Mouse (Mus musculus): ENCODE results near the gene Slc25a12. TPM values are rescaled to one million over a fixed set of nuclear protein-coding genes. Genes with fewer than 3 reads are reported as not detected.
"Not testable (repeated sequence)": the region's sequence is repeated elsewhere in the genome, so short reads cannot be mapped to it uniquely, and the experiment has no call there.

The Slc25a12 gene
- polyA plus RNA-seq, 1 experiment, result 52.2 TPM

- 0 out of 2 replicates have a peak, but pooled peaks cover 5% of the 10 kb centered on the region for H3K4me1 ChIP-seq (replicated peaks; ENCODE audit: control insufficient read depth, insufficient read depth, low read length)
- H3K36me3 ChIP-seq (ENCODE audit: control insufficient read depth, insufficient read depth, low read length), result no peaks in the 10 kb centered on the region
- no peak for DNase-seq
- no peak overlapping the region for H3K27ac ChIP-seq (ENCODE audit: control insufficient read depth, insufficient read depth, low read length)
- H3K27me3 ChIP-seq (ENCODE audit: control insufficient read depth, insufficient read depth, low read length), result no peaks in the 10 kb centered on the region
- TF ChIP-seq CTCF (IDR thresholded peaks at IDR 0.05; ENCODE audit: borderline replicate concordance, control insufficient read depth, extremely low read depth, insufficient read depth, low read length, poor library complexity), result no peak
- TF ChIP-seq POLR2A (IDR thresholded peaks at IDR 0.05; ENCODE audit: control insufficient read depth, extremely low read depth, insufficient read depth, low read length, poor library complexity), result no peak
- WGBS, result 76% methylated on average over 4 of the region's 4 CpGs
- no peak overlapping the region for H3K4me3 ChIP-seq (ENCODE audit: control insufficient read depth, insufficient read depth, low read length)
Observed at GRCm38 (mm10) chr2:71381962-71382361, 14.4 kb upstream of the Slc25a12 start.

- 0 out of 2 replicates have a peak, but pooled peaks cover 7% of the 10 kb centered on the region for H3K4me1 ChIP-seq (replicated peaks; ENCODE audit: control insufficient read depth, insufficient read depth, low read length)
- no peak for DNase-seq
- no peaks in the 10 kb centered on the region for H3K27me3 ChIP-seq (ENCODE audit: control insufficient read depth, insufficient read depth, low read length)
- WGBS, result 30% methylated on average over 5 of the region's 5 CpGs
- H3K36me3 ChIP-seq (ENCODE audit: control insufficient read depth, insufficient read depth, low read length), result no peaks in the 10 kb centered on the region
- H3K27ac ChIP-seq (ENCODE audit: control insufficient read depth, insufficient read depth, low read length), result no peak overlapping the region; the same call in 1 of the 2 replicates
- H3K4me3 ChIP-seq (ENCODE audit: control insufficient read depth, insufficient read depth, low read length), result no peak overlapping the region
- TF ChIP-seq CTCF (IDR thresholded peaks at IDR 0.05; ENCODE audit: borderline replicate concordance, control insufficient read depth, extremely low read depth, insufficient read depth, low read length, poor library complexity) (no peak), POLR2A (IDR thresholded peaks at IDR 0.05; ENCODE audit: control insufficient read depth, extremely low read depth, insufficient read depth, low read length, poor library complexity) (no peak)
Observed at GRCm38 (mm10) chr2:71377426-71377825, 9.9 kb upstream of the Slc25a12 start.

- Histone ChIP-seq H3K4me1 (replicated peaks; ENCODE audit: control insufficient read depth, insufficient read depth, low read length) (0 out of 2 replicates have a peak, but pooled peaks cover 7% of the 10 kb centered on the region), H3K36me3 (ENCODE audit: control insufficient read depth, insufficient read depth, low read length) (no peaks in the 10 kb centered on the region), H3K27me3 (ENCODE audit: control insufficient read depth, insufficient read depth, low read length) (no peaks in the 10 kb centered on the region), H3K4me3 (ENCODE audit: control insufficient read depth, insufficient read depth, low read length) (no peak overlapping the region), H3K27ac (ENCODE audit: control insufficient read depth, insufficient read depth, low read length) (no peak overlapping the region)
- no peak for TF ChIP-seq POLR2A (IDR thresholded peaks at IDR 0.05; ENCODE audit: control insufficient read depth, extremely low read depth, insufficient read depth, low read length, poor library complexity)
- TF ChIP-seq CTCF (IDR thresholded peaks at IDR 0.05; ENCODE audit: borderline replicate concordance, control insufficient read depth, extremely low read depth, insufficient read depth, low read length, poor library complexity), result no peak
- DNase-seq, result no peak
- WGBS, result 75% methylated on average over 11 of the region's 11 CpGs
Observed at GRCm38 (mm10) chr2:71376433-71376906, 8.9 kb upstream of the Slc25a12 start.

DNA sequence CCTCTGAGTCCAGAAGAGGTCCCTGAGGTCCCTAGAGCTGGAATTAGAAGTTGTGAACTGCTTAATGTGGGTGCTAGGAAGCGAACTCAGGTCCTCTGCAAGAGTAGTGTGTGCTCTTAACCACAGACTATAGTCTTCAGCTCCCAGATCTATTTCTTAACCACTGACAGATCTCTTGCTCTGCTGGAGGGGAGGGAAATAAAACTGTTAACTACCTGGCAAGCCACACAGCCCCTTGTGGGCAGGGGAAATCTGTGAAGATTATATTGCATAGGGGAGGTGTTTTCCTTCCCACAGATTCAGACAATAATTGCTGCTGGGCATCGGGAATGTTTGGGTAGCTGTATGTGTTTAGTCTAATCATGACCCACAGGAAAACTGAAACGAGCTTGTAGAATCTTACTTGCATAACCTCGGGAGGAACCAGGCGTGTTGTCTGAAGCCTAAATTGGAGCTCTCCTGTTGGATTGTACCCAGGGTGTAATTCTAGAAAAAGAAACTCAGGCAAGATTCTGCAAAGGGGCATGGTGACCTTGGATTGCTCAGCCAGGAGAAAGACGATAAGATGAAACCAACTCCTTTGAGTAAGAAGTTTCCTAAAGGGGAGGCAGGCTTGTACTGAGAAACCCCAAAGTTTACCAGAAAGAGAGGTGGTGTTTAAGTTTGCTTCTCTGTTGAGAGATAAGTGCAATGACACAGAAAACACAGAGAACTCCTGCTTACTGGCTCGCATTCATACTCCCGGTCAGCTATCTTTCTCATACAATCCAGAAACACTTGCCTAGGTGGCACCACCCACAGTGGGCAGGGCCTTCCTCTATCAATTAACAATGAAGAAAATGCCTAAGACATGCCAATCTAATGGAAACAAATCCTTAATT lies 7.0 kb upstream of the Slc25a12 start:
- Histone ChIP-seq H3K4me3 (ENCODE audit: control insufficient read depth, insufficient read depth, low read length) (no peak overlapping the region), H3K27ac (ENCODE audit: control insufficient read depth, insufficient read depth, low read length) (no peak overlapping the region), H3K36me3 (ENCODE audit: control insufficient read depth, insufficient read depth, low read length) (no peaks in the 10 kb centered on the region), H3K4me1 (replicated peaks; ENCODE audit: control insufficient read depth, insufficient read depth, low read length) (0 out of 2 replicates have a peak, but pooled peaks cover 7% of the 10 kb centered on the region), H3K27me3 (ENCODE audit: control insufficient read depth, insufficient read depth, low read length) (no peaks in the 10 kb centered on the region)
- DNase-seq, result no peak
- WGBS, result 54% methylated on average over 8 of the region's 8 CpGs
- no peak for TF ChIP-seq CTCF (IDR thresholded peaks at IDR 0.05; ENCODE audit: borderline replicate concordance, control insufficient read depth, extremely low read depth, insufficient read depth, low read length, poor library complexity)
- no peak for TF ChIP-seq POLR2A (IDR thresholded peaks at IDR 0.05; ENCODE audit: control insufficient read depth, extremely low read depth, insufficient read depth, low read length, poor library complexity)

DNA sequence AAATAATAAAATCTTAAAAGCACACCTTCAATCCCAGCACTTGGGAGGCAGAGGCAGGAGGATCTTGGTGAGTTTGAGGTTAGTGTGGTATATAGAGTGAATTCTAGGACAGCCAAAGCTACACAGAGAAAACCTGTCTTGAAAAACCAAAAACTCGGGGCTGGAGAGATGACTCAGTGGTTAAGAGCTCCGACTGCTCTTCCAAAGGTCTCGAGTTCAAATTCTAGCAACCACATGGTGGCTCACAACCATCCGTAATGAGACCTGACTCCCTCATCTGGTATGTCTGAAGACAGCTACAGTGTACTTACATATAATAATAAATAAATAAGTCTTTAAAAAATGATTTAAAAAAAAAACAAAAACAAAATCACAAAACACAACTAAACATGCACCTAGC lies 4.7 kb upstream of the Slc25a12 start:
- not testable (repeated sequence) for H3K27ac ChIP-seq (ENCODE audit: control insufficient read depth, insufficient read depth, low read length); DNase-seq; H3K27me3 ChIP-seq (ENCODE audit: control insufficient read depth, insufficient read depth, low read length); H3K4me1 ChIP-seq (replicated peaks; ENCODE audit: control insufficient read depth, insufficient read depth, low read length); H3K36me3 ChIP-seq (ENCODE audit: control insufficient read depth, insufficient read depth, low read length); H3K4me3 ChIP-seq (ENCODE audit: control insufficient read depth, insufficient read depth, low read length)
- WGBS, result 95% methylated on average over 4 of the region's 4 CpGs

DNA sequence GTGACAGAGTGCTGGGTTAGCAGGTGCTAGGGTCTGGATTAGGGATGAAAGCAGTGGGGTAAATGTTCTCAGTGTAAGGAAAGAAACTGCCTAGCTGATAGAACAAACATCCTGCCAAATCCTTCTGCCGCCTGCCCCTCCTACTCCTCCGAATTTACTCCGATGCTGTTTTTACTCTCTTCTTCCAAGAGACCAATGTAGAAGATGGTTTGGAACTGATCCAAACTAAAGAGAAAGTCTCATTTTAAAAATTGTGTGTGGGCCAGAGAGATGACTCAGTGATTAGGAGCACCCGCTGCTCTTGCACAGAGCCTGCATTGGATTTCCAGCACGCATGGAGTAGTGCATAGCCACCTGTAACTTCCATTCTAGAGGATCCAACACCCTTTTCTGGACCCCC lies 4.2 kb upstream of the Slc25a12 start:
- TF ChIP-seq CTCF (IDR thresholded peaks at IDR 0.05; ENCODE audit: borderline replicate concordance, control insufficient read depth, extremely low read depth, insufficient read depth, low read length, poor library complexity), result no peak
- TF ChIP-seq POLR2A (IDR thresholded peaks at IDR 0.05; ENCODE audit: control insufficient read depth, extremely low read depth, insufficient read depth, low read length, poor library complexity), result no peak
- Histone ChIP-seq H3K4me1 (replicated peaks; ENCODE audit: control insufficient read depth, insufficient read depth, low read length) (0 out of 2 replicates have a peak, but pooled peaks cover 2% of the 10 kb centered on the region), H3K27ac (ENCODE audit: control insufficient read depth, insufficient read depth, low read length) (no peak overlapping the region), H3K27me3 (ENCODE audit: control insufficient read depth, insufficient read depth, low read length) (no peaks in the 10 kb centered on the region), H3K36me3 (ENCODE audit: control insufficient read depth, insufficient read depth, low read length) (no peaks in the 10 kb centered on the region), H3K4me3 (ENCODE audit: control insufficient read depth, insufficient read depth, low read length) (no peak overlapping the region)
- WGBS, result 91% methylated on average over 5 of the region's 5 CpGs
- DNase-seq, result no peak

Measured in thymus, adult 2 months (tissue).